Mouse (Mus musculus): ENCODE measurements at regions not wholly inside any gene's neighbourhood (a gene's known extent, or its start where the extent isn't known, plus 50 kb on each side); places are given as distances from the start of the nearest gene placed in this dataset. TPM values are rescaled to one million over a fixed set of nuclear protein-coding genes. Genes with fewer than 3 reads are reported as not detected.

DNA sequence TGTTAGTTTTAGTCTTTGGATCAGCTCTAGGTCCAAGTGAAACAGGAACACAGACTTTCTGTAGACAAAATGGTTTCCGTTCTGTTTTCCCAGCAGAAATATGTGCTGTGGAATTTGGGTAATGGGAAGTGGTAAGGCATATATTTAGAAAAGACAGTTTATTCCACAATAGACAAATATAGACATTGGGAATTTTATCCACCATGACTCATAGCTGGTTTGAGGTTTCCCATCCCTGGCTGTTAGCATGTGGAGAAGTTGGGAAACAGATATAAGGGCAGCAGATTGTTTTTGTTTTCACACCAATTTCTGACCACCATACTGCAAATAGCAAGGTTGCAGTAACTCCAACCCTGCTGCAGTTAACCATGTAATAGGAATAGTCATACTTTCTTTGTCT, 385.0 kb upstream of the Adam34 start:
- intact Hi-C loops (cut with DNase I) = no loop called here
- no peak for DNase-seq

DNA sequence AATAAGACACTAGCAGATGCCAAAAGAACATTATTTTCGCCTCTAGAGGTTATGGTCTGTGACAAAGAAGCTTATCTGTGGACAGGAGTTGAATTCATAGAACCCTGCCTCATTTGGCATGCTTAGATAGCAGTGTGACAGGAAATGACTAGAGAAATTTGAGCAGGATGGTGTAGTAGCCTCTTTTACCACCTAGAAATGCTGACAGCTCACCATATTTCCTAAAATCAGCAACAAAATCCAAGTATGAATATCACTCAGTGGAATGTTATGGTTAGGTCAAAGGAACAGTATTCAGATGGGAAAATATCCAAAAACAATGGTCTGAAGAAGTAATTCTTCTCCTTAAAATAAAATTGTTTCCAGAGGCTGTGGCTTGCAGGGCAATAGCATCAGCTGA, 383.6 kb upstream of the Adam34 start:
- DNase-seq = no peak
- intact Hi-C loops (cut with DNase I) = no loop called here

DNA sequence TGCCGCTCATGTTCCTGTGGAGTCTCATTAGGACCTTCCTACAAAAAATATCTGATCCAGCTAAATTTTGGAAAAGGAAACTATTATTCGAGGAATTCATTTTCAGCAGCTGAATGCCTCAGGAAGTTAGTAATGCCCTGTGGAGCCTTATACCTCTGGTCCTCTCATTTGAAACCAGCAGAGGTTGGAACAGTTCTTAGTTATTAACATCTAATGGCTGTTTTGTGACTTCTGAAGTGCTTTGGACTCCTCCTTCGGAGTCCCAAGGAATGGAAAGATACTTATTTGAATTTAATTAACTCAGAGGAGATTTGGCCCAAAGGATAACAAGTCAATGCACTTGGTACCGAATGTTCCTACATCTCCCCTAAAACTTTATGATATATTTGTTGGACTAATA, 372.2 kb upstream of the Adam34 start:
- intact Hi-C loops (cut with DNase I) = no loop called here
- no peak for DNase-seq

DNA sequence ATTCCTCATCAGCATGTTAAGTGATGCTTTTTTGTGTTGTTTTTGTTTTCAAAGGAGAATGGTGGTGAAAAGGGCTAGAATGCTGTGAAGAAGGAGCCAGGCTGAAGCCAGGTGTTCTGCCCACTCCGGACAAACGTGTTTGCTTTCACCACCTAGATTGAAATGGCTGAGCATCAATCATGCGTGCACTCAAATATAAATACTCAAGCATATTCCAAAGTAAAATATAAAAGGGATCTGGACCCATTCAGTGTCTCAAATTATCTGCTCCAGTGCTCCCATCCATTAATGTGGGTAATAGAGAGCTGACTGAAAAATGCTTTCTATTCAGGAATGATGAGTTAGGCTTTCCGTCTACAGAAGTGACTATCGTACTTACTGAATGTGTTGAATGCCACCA, 349.0 kb upstream of the Adam34 start:
- DNase-seq = no peak
- intact Hi-C loops (cut with DNase I) = no loop called here

DNA sequence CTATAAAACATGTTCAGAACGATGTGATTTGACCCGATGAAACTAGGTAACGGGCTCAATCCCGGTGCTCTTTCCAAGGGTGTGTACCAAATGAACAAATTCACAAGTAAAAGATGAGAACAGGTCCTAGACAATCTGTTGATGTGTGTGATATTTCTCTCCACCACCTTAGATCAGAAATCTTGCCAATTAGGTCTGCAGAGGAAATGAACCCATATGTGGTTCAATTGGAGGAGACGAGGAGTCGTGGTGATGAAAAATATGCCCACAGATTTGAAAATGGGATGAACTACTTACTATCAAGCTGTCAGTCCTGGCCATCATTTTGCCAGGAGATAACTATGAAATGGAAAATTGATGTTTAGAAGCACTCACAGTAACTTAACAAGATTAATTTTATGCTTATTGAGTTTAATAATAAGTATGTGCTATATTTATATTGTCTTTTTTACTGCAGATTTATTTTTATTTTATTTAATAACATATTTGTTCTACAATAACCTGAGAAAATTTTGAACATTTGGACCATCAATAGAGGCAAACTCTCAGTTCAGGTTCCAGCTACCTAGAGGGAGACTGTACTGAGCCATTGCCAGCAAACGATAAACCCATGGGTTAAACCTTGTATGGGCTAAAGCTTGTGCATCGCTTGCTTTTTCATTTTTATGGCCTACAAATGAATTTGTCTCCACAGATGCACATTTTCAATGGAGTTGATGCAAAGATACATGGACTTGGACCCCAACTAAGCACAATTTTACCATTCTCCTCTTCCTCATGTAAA, 332.9 kb upstream of the Adam34 start:
- no peak for DNase-seq
- intact Hi-C loops (cut with DNase I) = no loop called here

DNA sequence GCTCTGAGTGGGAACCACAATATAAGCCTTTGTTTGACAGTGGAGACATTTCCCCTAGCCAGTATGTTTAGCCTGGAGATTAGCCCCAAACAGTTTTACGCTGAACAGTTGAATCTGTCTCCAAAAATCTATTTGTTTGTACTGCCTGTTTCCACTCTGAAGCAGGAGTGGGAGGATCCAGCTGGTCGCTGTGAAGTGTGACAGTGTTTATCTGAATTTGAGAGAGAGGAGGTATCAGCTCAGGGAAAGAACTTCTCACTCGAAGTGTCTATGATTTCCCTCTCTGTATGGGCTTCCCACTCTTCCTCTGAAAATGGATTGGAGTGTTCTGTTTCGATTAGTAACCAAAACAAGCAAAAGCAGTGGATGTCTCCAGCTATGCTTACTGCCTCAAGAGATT, 324.4 kb upstream of the Adam34 start:
- no peak for DNase-seq
- intact Hi-C loops (cut with DNase I) = no loop called here

DNA sequence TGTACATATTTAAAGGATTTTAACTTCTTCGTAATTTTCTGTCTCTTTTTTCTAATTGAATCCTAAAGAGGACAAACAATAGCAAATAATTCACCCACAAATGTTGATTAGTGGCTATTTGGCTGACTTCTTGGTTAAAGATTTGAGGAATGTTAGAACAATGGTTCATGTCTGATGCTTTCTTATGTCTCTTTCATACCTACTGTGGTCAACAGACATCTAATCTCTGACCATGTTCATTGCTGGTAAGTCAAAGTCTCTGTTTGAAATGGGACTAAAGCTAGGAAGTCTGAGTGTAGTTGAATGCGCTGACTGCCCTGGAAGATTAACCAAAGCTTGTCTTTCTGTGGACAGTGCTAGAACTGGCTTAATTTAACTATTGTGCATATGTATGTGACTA, 321.5 kb upstream of the Adam34 start:
- no peak for DNase-seq
- intact Hi-C loops (cut with DNase I) = no loop called here

DNA sequence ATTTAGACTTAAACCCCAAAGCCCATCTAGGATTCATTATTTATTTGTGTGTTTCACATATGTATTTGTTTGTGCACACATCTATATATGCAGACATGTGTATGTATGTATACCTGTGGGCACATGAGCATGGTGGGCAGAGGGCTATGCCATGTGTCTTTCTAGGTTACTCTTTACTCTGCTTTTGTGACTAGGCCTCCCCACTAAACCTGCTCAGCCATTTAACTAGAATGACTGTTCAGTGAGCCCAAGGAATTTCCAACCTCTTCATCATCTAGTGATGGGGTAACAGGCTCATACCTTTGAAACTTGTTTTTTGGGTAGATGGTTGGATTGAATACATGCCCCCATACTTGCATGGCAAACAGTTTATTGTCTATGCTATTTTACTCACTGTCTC, 321.1 kb upstream of the Adam34 start:
- no peak for DNase-seq
- intact Hi-C loops (cut with DNase I) = no loop called here

DNA sequence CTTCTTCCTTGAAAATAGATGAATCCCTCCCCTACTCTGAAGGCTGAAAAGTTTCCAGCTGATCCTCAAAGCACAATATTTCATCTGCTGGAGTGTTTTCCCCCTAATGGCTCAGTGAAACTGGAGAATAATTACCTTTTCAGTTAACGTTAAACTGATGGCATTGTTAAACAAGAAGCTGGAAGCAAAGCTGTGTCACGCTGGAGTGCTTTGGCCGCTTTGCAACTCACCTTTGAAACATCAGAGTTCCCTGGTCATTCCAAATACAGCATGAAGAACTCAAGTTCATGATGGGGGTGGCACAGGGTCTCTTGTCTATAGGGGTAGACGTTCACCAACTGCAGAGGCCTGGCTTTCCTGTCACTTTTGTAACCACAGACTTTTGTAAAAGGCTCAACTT, 317.9 kb upstream of the Adam34 start:
- intact Hi-C loops (cut with DNase I) = loop anchor here (5.0 kb wide), 1 partner anchor 910 kb away; the partner anchor contains the start of gene Fat1
- no peak for DNase-seq

DNA sequence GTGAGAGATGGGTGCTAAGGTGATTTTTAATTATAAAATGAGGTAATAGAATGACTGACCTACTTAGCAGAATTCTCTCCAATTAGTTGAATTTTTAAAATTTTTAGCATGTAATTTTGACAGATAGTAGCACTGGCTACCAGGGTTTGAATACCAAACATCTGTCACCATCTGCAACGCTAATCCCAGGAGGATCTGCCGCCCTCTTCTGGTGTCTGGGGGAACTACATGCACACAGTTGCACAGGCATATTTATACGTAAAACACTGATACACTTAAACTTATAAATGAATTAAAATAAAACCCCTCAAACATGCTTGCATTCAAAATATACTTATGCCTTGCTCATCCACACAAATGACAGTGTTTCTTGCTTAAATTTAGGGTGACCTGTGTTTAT, 316.1 kb upstream of the Adam34 start:
- intact Hi-C loops (cut with DNase I) = loop anchor here (5.0 kb wide), 1 partner anchor 911 kb away; the partner anchor contains the start of gene Fat1
- peak; percentile 52 for DNase-seq

DNA sequence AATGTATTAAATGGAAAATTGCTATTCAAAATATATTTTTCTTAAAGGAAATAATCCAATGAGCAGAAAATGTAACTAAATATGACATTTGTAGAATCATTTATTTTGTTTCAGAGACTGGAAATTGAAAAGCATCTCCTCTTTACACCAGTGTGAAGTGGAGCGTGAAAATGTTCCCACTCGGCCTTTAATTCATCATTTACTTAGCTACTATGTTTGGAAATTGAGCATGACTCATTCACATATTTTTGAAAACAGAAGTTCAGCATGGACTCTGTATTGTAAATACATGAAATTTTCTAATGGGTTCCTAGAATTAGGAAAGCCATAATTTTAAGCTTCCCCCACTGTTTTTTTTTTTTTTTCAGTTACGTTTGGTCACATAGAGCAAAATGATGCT, 314.2 kb upstream of the Adam34 start:
- no peak for DNase-seq
- intact Hi-C loops (cut with DNase I) = no loop called here

Small RNA genes in the stretch of these regions (microRNA-seq; reads per million reads assigned to microRNA genes)
- gene Gm24591 = not detected

All from left cerebral cortex, postnatal 4 days (tissue).